Mouse (Mus musculus) spleen, postnatal 4 days (tissue): Measurements from ENCODE around the gene Ms4a4c.
"Not testable (repeated sequence)": the region's sequence is repeated elsewhere in the genome, so short reads cannot be mapped to it uniquely, and the experiment has no call there.

Experiments
- DNase-seq, 2 experiments: peaks; one replicate each; pipeline ENCODE4 v3.0.0; 2022; ENCODE audit warnings: low spot score in 2 of 2

Gene Ms4a4c

DNA sequence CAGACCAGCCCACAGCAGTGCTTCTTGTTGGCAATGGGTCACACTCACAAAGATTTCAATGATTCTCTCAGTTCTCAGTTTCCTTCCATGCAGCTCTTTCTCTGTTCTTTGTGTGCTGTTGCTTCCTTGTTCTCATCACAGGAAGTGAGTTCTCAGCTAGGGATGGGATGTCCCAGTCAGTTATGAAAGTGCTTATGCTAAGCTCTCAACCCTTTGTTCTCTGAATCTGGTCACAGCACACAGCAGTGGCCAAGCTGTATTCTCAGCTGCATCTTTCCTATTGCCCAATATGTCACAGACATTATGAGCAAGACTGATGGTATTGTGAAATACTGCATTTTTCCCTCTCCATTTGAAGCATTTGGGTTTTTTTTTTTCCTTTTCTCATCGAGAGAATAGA is 60.2 kb downstream of the Ms4a4c start:
- not testable (repeated sequence) for DNase-seq

GRCm38 (mm10) chr19:11466471-11466870 is 61.9 kb downstream of the Ms4a4c start:
- DNase-seq = no peak

- not testable (repeated sequence) for DNase-seq
These were observed 63.8 kb downstream of the Ms4a4c start for GRCm38 (mm10) chr19:11468361-11468760.

GRCm38 (mm10) chr19:11469215-11469614 is 64.6 kb downstream of the Ms4a4c start, which contains the start of gene Ms4a6c:
Gene Ms4a6c, plus strand, starts transcription at chr19:11469366.
- DNase-seq = not testable (repeated sequence)
